In genomic region chr16:79404064-79404463, GRCm38 (mm10) we compare ENCODE assay signal across 27 mouse cellular contexts.
DNase-seq lines count a peak whose midpoint lies in the region; ATAC-seq and TF ChIP-seq lines count a peak whose summit lies in the region.
"Had no signal": no experiment of that assay in that cellular context is flagged by ENCODE, and none has a peak within 500 bp of the region (broad histone marks: within the 10 kb centered on the region; RNA-seq: fewer than 3 reads in every experiment).

No protein-coding gene starts in this region.

- no peak for TF ChIP-seq POLR2A in heart, adult 2 months (IDR thresholded peaks at IDR 0.05; ENCODE audit: insufficient read depth, low read depth, low read length)

- no peaks in the 10 kb centered on the region for H3K27me3 ChIP-seq in forebrain, embryonic 13.5 days
- no peaks in the 10 kb centered on the region for H3K27me3 ChIP-seq in forebrain, embryonic 12.5 days
- H3K27me3 ChIP-seq in forebrain, embryonic 16.5 days (replicated peaks; ENCODE audit: control insufficient read depth, insufficient read depth, low read length): no peaks in the 10 kb centered on the region
- H3K27me3 ChIP-seq in forebrain, embryonic 11.5 days (ENCODE audit: control insufficient read depth, insufficient read depth, low read length): no peaks in the 10 kb centered on the region
- H3K27me3 ChIP-seq in midbrain, embryonic 11.5 days (ENCODE audit: control insufficient read depth, insufficient read depth, low read length): no peaks in the 10 kb centered on the region
- H3K27me3 ChIP-seq in midbrain, embryonic 15.5 days (replicated peaks): no peaks in the 10 kb centered on the region
- H3K27me3 ChIP-seq in heart, adult 2 months (ENCODE audit: control insufficient read depth, insufficient read depth, low read length): no peaks in the 10 kb centered on the region
- H3K27me3 ChIP-seq: CH12.LX; embryonic facial prominence, embryonic 13.5 days; embryonic facial prominence, embryonic 15.5 days; Patski had no signal

- intact Hi-C loops in heart, adult 2 months (cut with DNase I): no loop called here

- no peak overlapping the region for H3K9ac ChIP-seq in forebrain, embryonic 13.5 days
- no peak overlapping the region for H3K9ac ChIP-seq in forebrain, embryonic 12.5 days
- no peak overlapping the region for H3K9ac ChIP-seq in forebrain, embryonic 16.5 days (replicated peaks; ENCODE audit: low read depth, low read length)
- no peak overlapping the region for H3K9ac ChIP-seq in forebrain, embryonic 11.5 days (ENCODE audit: low read length)
- H3K9ac ChIP-seq in midbrain, embryonic 11.5 days (ENCODE audit: low read length): no peak overlapping the region
- H3K9ac ChIP-seq in midbrain, embryonic 15.5 days: no peak overlapping the region
- no peak overlapping the region for H3K9ac ChIP-seq in heart, adult 2 months (ENCODE audit: low read depth, low read length)
- H3K9ac ChIP-seq: embryonic facial prominence, embryonic 13.5 days; embryonic facial prominence, embryonic 15.5 days had no signal

- DNase-seq in forebrain, embryonic 11.5 days (ENCODE audit: low spot score): no peak
- DNase-seq in midbrain, embryonic 11.5 days (ENCODE audit: low spot score, missing footprints): peak; percentile 17
- DNase-seq in brain, embryonic 18.5 days (ENCODE audit: low read depth, low spot score): peak; percentile 18
- DNase-seq in heart, adult 2 months: no peak
- DNase-seq: adrenal gland, adult 8-10 months; adrenal gland, postnatal 14 days; adrenal gland, postnatal 36 days; B cell, adult 2 months; cerebellum, adult 11 months; cerebellum, adult 18-20 months; cerebellum, adult 8-10 months; cerebellum, adult 9-11 months; cerebellum, postnatal 14 days; cerebellum, postnatal 36 days; embryo, embryonic 11 days had no signal

- no peak for TF ChIP-seq CTCF in heart, adult 2 months (IDR thresholded peaks at IDR 0.05)

- ATAC-seq in forebrain, embryonic 13.5 days: peak; percentile 48
- no peak for ATAC-seq in forebrain, embryonic 12.5 days (ENCODE audit: low FRiP score)
- ATAC-seq in forebrain, embryonic 16.5 days: peak; percentile 75
- no peak for ATAC-seq in forebrain, embryonic 11.5 days (replicated peaks; ENCODE audit: low FRiP score)
- no peak for ATAC-seq in midbrain, embryonic 11.5 days (ENCODE audit: low FRiP score)
- no peak for ATAC-seq in midbrain, embryonic 15.5 days (replicated peaks)
- ATAC-seq: activated CD4-positive, CD25-positive, alpha-beta regulatory T cell, adult 4 months; CD4-positive, CD25-positive, alpha-beta regulatory T cell, adult 4 months; Patski had no signal

- H3K27ac ChIP-seq in forebrain, embryonic 13.5 days: no peak overlapping the region
- H3K27ac ChIP-seq in forebrain, embryonic 12.5 days: no peak overlapping the region
- no peak overlapping the region for H3K27ac ChIP-seq in forebrain, embryonic 16.5 days (ENCODE audit: low read length)
- H3K27ac ChIP-seq in forebrain, embryonic 11.5 days (ENCODE audit: low read depth, low read length): no peak overlapping the region
- no peak overlapping the region for H3K27ac ChIP-seq in midbrain, embryonic 11.5 days (ENCODE audit: low read depth, low read length)
- H3K27ac ChIP-seq in midbrain, embryonic 15.5 days: no peak overlapping the region
- no peak overlapping the region for H3K27ac ChIP-seq in heart, adult 2 months
- H3K27ac ChIP-seq: embryonic facial prominence, embryonic 13.5 days; embryonic facial prominence, embryonic 15.5 days had no signal

- H3K4me2 ChIP-seq in forebrain, embryonic 13.5 days: no peak overlapping the region
- no peak overlapping the region for H3K4me2 ChIP-seq in forebrain, embryonic 12.5 days
- H3K4me2 ChIP-seq in forebrain, embryonic 16.5 days (ENCODE audit: low read length): no peak overlapping the region
- no peak overlapping the region for H3K4me2 ChIP-seq in forebrain, embryonic 11.5 days (ENCODE audit: low read depth, low read length, severe bottlenecking)
- H3K4me2 ChIP-seq in midbrain, embryonic 11.5 days: no peak overlapping the region
- H3K4me2 ChIP-seq in midbrain, embryonic 15.5 days: no peak overlapping the region
- H3K4me2 ChIP-seq: embryonic facial prominence, embryonic 13.5 days; embryonic facial prominence, embryonic 15.5 days had no signal

- H3K36me3 ChIP-seq in forebrain, embryonic 13.5 days (ENCODE audit: poor library complexity, severe bottlenecking): no peaks in the 10 kb centered on the region
- no peaks in the 10 kb centered on the region for H3K36me3 ChIP-seq in forebrain, embryonic 12.5 days (replicated peaks)
- no peaks in the 10 kb centered on the region for H3K36me3 ChIP-seq in forebrain, embryonic 16.5 days (ENCODE audit: control insufficient read depth, insufficient read depth)
- H3K36me3 ChIP-seq in forebrain, embryonic 11.5 days (ENCODE audit: control insufficient read depth, insufficient read depth, low read length): no peaks in the 10 kb centered on the region
- H3K36me3 ChIP-seq in midbrain, embryonic 11.5 days (ENCODE audit: control insufficient read depth, insufficient read depth, low read length): no peaks in the 10 kb centered on the region
- no peaks in the 10 kb centered on the region for H3K36me3 ChIP-seq in midbrain, embryonic 15.5 days (replicated peaks)
- no peaks in the 10 kb centered on the region for H3K36me3 ChIP-seq in heart, adult 2 months (ENCODE audit: control insufficient read depth, insufficient read depth, low read length)
- H3K36me3 ChIP-seq: embryonic facial prominence, embryonic 13.5 days; embryonic facial prominence, embryonic 15.5 days; G1E had no signal

- no peaks in the 10 kb centered on the region for H3K9me3 ChIP-seq in forebrain, embryonic 13.5 days (replicated peaks)
- no peaks in the 10 kb centered on the region for H3K9me3 ChIP-seq in forebrain, embryonic 12.5 days
- no peaks in the 10 kb centered on the region for H3K9me3 ChIP-seq in forebrain, embryonic 16.5 days (ENCODE audit: control insufficient read depth, low read length)
- no peaks in the 10 kb centered on the region for H3K9me3 ChIP-seq in forebrain, embryonic 11.5 days (ENCODE audit: control insufficient read depth, low read length)
- H3K9me3 ChIP-seq in midbrain, embryonic 11.5 days (ENCODE audit: control insufficient read depth, low read length): no peaks in the 10 kb centered on the region
- H3K9me3 ChIP-seq in midbrain, embryonic 15.5 days: no peaks in the 10 kb centered on the region
- H3K9me3 ChIP-seq: embryonic facial prominence, embryonic 13.5 days; embryonic facial prominence, embryonic 15.5 days; G1E had no signal

- TF ChIP-seq EP300 in heart, adult 2 months (IDR thresholded peaks at IDR 0.05; ENCODE audit: insufficient read depth, low read depth, low read length): no peak

- 21% methylated on average over 1 of the region's 1 CpGs for WGBS in forebrain, embryonic 13.5 days
- WGBS in forebrain, embryonic 12.5 days: 23% methylated on average over 1 of the region's 1 CpGs
- 3% methylated on average over 1 of the region's 1 CpGs for WGBS in forebrain, embryonic 16.5 days
- WGBS in forebrain, embryonic 11.5 days: 45% methylated on average over 1 of the region's 1 CpGs
- 88% methylated on average over 1 of the region's 1 CpGs for WGBS in midbrain, embryonic 11.5 days
- 28% methylated on average over 1 of the region's 1 CpGs for WGBS in midbrain, embryonic 15.5 days
- WGBS in heart, adult 2 months: 84% methylated on average over 1 of the region's 1 CpGs

- H3K4me3 ChIP-seq in forebrain, embryonic 13.5 days: no peak overlapping the region
- H3K4me3 ChIP-seq in forebrain, embryonic 12.5 days (replicated peaks): no peak overlapping the region
- H3K4me3 ChIP-seq in forebrain, embryonic 16.5 days (replicated peaks; ENCODE audit: low read length): no peak overlapping the region
- no peak overlapping the region for H3K4me3 ChIP-seq in forebrain, embryonic 11.5 days (ENCODE audit: low read depth, low read length)
- no peak overlapping the region for H3K4me3 ChIP-seq in midbrain, embryonic 11.5 days (ENCODE audit: low read depth, low read length)
- H3K4me3 ChIP-seq in midbrain, embryonic 15.5 days: no peak overlapping the region
- no peak overlapping the region for H3K4me3 ChIP-seq in heart, adult 2 months
- H3K4me3 ChIP-seq: embryonic facial prominence, embryonic 13.5 days; embryonic facial prominence, embryonic 15.5 days; erythroblast, embryonic 14.5 days had no signal

- H3K4me1 ChIP-seq in forebrain, embryonic 13.5 days: peaks cover 10% of the 10 kb centered on the region
- no peaks in the 10 kb centered on the region for H3K4me1 ChIP-seq in forebrain, embryonic 12.5 days
- H3K4me1 ChIP-seq in forebrain, embryonic 16.5 days (replicated peaks; ENCODE audit: control insufficient read depth, insufficient read depth, low read length): peaks cover 4% of the 10 kb centered on the region; the same call in 1 of the 2 replicates
- H3K4me1 ChIP-seq in forebrain, embryonic 11.5 days (replicated peaks; ENCODE audit: control insufficient read depth, insufficient read depth, low read length): no peaks in the 10 kb centered on the region
- H3K4me1 ChIP-seq in midbrain, embryonic 11.5 days (ENCODE audit: control insufficient read depth, insufficient read depth, low read length): no peaks in the 10 kb centered on the region
- no peaks in the 10 kb centered on the region for H3K4me1 ChIP-seq in midbrain, embryonic 15.5 days
- H3K4me1 ChIP-seq in heart, adult 2 months (ENCODE audit: control insufficient read depth, insufficient read depth, low read length): no peaks in the 10 kb centered on the region
- H3K4me1 ChIP-seq: embryonic facial prominence, embryonic 13.5 days; embryonic facial prominence, embryonic 15.5 days had no signal

- H3K79me2 ChIP-seq in heart, adult 2 months (replicated peaks; ENCODE audit: control insufficient read depth, insufficient read depth, low read length): no peaks in the 10 kb centered on the region

Comparison
In these comparisons a context has a peak if more than half of its experiments do, and no peak if none do; other contexts are left out.
1. ATAC-seq: peak in forebrain, embryonic 13.5 days (single experiment) and forebrain, embryonic 16.5 days (single experiment); none in forebrain, embryonic 12.5 days (single experiment), forebrain, embryonic 11.5 days (single experiment), midbrain, embryonic 11.5 days (single experiment) and midbrain, embryonic 15.5 days (single experiment).
2. DNase-seq: peak in midbrain, embryonic 11.5 days (single experiment) and brain, embryonic 18.5 days (single experiment); none in forebrain, embryonic 11.5 days (single experiment) and heart, adult 2 months (0 of 2).